Mouse (Mus musculus): ENCODE measurements around the gene Inpp4a. TPM values are rescaled to one million over a fixed set of nuclear protein-coding genes. Genes with fewer than 3 reads are reported as not detected.
A peak's percentile ranks its signal among the peaks of the same experiment; 100 is the strongest.

Inpp4a gene
- total RNA-seq, 2 experiments from 2014 or later: 168 TPM

DNA sequence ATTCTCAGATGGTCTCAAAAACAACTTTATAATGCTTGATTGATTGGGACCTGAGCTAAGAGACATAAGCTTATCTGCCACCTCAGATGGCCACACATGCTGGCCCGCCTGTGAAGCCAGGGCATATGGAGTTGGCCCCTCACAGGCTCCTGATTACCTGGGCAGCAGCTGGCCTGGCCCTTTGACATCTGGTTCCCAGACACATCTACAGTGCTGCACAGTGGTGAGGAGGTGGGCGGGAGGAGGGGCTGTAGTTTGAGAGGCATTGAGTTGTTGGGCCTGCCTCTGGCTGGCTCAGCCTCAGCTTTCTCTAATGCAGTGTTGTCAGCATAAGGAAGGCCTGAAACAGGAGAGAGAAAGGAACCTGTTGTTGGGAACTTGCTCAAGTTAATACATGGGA is 77.1 kb downstream of the Inpp4a start:
- DNase-seq (ENCODE audit: low spot score in 2 of 2): no peak
- Histone ChIP-seq H3K4me3 (no peak overlapping the region), H3K27ac (no peak overlapping the region; the same call in 1 of the 2 replicates)
- no peak for TF ChIP-seq CTCF (conservative IDR thresholded peaks at IDR 0.05)

DNA sequence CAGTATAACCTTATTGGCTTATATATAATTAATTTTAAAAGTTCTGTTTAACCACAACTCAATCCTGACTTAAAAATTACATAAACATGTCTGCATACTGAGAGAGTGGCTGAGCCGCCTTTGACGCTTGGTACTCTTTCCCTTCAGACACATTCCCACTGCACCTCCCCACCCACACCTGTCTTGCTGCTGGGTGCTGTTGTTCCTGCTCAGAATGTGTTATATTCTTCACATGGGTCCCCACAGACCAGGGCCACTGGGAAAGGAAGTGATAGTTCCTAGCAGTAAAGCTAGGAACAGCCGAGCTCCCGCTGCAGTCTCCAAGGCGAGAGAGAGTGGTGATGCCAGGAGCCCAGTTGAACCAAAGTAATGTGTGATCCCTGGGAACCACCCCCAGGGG is 78.4 kb downstream of the Inpp4a start:
- no peak for TF ChIP-seq CTCF (conservative IDR thresholded peaks at IDR 0.05)
- no peak overlapping the region for H3K27ac ChIP-seq
- no peak for DNase-seq (ENCODE audit: low spot score in 2 of 2)
- H3K4me3 ChIP-seq: no peak overlapping the region

DNA sequence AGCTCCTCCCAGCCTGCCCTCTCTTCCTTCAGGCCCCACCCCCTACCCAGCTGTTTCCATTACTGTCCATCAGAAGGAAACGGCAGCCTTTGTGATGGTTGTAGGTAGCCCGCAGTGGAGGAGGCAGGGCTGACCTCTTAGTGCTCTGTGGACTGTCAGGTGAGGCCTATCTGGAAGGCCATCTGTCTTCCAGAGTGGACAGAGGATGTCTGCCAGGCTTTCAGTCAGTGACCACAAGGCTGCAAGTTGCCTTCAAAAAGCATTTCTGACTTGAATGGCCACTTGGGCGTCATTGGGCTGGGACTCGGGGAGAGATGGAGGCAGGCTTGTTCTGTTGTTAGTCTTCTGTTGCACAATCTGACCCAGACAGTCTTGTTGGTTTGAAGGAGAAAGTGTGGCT is 79.9 kb downstream of the Inpp4a start:
- DNase-seq (ENCODE audit: low spot score in 2 of 2): no peak
- no peak overlapping the region for H3K4me3 ChIP-seq
- H3K27ac ChIP-seq: no peak overlapping the region

DNA sequence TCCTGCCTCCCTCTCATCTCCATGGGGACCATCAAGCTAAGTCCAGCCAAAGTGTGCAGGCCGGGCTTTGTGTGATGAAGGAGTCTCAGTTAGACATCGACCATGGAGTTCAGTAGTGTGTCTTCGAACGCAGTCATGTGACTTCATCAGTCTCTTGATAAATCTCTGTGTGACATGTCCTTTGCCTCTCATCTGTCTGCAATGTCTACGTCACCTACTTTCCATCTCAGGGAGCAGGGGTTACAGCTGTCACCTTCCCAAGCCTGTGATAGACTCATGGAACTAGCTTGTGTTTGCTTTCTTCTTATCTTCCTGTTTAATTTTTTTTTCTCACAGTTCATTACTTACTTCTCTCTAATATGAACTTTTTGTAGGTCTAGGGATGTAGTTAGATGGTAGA is 81.2 kb downstream of the Inpp4a start:
- Histone ChIP-seq H3K27ac (no peak overlapping the region), H3K4me3 (no peak overlapping the region)
- no peak for DNase-seq (ENCODE audit: low spot score in 2 of 2)
- TF ChIP-seq CTCF (conservative IDR thresholded peaks at IDR 0.05): no peak

More for the DNA sequence above, 79.9 kb downstream of the Inpp4a start:
- no peak for TF ChIP-seq CTCF (conservative IDR thresholded peaks at IDR 0.05)

DNA sequence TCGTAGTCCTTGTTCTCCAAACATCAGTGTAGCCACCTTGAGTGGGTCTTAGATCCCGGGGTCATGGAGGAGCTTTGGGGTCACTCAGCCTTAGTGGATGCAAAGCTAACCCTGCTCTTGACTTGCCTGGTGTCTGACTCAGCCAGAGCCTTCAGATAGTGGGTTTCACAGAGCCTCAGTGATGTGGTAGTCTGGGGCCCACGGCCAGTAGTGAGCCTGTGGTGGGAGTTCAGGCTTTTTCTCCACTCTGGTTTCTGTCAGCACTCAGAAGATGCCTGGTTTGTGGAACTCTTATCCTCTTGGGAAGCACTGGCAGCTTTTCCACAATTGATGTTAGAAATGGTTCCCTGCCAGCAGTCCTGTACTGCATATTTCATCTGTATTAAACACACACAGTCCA is 84.6 kb downstream of the Inpp4a start:
- Histone ChIP-seq H3K4me3 (no peak overlapping the region), H3K27ac (no peak overlapping the region)
- TF ChIP-seq CTCF (conservative IDR thresholded peaks at IDR 0.05): no peak
- no peak for DNase-seq (ENCODE audit: low spot score in 2 of 2)

DNA sequence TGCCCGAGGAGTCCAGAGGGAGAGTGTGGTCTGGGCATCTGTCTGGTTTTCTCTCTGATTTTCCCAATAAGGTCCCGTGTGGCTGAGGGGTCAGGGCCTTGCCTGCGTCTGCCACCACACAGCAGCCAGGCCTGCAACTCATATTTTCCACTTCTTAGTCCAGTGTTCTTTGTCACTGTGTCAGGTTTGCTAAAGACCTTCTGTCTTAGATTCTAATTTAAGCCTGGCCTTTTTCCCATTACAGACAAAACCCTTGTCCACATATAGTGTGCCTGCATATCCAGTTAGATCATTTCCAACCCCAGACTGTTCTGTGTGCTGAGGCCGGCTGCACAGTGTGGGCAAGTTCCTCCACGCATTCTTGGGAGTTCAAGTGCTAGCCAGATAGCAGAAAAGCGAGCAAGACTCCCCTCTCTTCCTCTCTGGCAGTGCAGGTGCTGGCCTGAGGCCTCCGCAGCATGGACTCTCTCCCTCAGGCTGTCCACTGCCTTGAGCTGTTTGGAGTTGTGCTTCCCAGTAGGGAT is 86.8 kb downstream of the Inpp4a start:
- Histone ChIP-seq H3K27ac (no peak overlapping the region), H3K4me3 (no peak overlapping the region)
- no peak for DNase-seq (ENCODE audit: low spot score in 2 of 2)
- TF ChIP-seq CTCF (conservative IDR thresholded peaks at IDR 0.05): no peak

DNA sequence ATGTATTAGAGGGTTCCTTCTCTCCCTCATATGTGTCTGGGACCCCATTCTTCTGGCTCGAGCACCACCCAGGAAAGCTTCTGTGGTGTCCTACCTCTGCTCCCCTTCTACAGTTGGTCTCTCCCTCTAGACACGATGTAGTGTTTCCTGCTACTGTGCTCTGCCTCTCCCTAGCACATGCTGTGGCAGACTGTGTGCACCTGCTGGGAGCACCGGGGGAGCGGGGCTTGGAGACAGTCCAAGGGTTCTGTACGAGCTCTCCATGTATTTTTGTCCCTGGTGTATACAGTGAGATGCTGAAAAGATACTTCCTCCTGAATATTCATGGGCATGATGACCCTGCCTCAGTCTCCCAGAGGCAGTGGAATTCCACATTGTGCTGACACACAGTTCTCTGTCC is 93.5 kb downstream of the Inpp4a start:
- 0 out of 2 replicates have a peak overlapping the region, but pooled peaks have one; percentile 5 for H3K27ac ChIP-seq
- TF ChIP-seq CTCF (conservative IDR thresholded peaks at IDR 0.05): no peak
- H3K4me3 ChIP-seq: no peak overlapping the region
- DNase-seq (ENCODE audit: low spot score in 2 of 2): peak; percentile 48 to 58

DNA sequence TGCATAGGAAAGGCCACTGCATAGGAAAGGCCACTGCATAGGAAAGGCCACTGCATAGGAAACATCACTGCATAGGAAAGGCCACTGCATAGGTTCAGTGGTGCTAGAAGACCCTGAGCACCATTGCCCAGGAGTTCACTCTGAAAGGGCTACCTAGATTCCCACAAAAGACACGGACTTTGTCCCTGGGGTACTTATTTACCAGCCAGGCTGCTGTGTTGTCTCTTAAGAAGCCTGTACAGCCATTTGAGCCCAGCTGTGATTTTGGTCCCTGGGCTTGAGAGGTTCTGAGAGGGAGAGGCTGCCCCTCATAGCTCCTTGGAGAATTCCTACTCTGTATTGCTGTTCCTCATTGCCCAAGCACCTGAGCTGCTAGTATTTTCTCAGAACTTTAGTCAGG is 96.8 kb downstream of the Inpp4a start:
- no peak for DNase-seq (ENCODE audit: low spot score in 2 of 2)
- no peak for TF ChIP-seq CTCF (conservative IDR thresholded peaks at IDR 0.05)
- no peak overlapping the region for H3K4me3 ChIP-seq
- H3K27ac ChIP-seq: no peak overlapping the region

DNA sequence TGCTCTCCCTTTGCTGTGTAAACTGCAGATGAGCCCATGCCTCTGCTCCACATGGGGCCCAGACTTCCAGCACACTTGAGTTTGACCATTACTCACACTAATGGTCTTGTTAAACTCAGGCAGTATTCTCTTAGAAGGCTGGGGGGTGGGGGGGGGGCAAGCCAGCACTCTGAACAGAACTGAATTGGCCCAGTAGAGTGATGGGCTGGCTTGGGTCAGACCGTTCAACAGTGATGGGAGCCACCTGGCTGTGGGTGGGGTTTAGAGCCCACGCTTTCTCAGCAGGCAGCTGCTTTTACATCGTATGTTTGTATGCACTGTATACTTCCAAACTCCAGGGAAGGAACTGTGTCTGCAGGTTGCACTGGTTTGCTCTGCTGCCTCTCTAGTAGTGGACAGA is 99.3 kb downstream of the Inpp4a start:
- Histone ChIP-seq H3K4me3 (no peak overlapping the region), H3K27ac (peak overlapping the region; percentile 55; the same call in 1 of the 2 replicates)
- no peak for DNase-seq (ENCODE audit: low spot score in 2 of 2)
- no peak for TF ChIP-seq CTCF (conservative IDR thresholded peaks at IDR 0.05)

DNA sequence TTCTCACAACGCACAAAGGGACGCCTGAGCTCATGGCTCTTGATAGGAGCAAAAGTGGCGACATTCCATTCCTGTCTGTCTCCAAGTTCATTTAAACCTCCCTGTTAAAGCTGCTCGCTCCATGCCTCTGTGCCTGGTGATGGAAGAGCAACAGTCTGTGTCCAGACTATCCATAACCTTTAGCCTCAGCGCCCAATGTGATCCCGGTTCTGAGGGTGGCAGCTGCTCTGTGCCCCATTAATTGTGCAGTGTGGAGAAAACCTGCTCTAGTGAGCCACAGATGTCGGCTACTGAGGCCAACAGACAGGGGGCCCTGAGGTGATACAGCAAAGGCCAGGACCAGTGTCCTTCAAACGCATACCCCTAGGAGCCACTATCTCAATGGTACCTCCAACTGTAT is 100.1 kb downstream of the Inpp4a start:
- no peak for TF ChIP-seq CTCF (conservative IDR thresholded peaks at IDR 0.05)
- no peak for DNase-seq (ENCODE audit: low spot score in 2 of 2)

DNA sequence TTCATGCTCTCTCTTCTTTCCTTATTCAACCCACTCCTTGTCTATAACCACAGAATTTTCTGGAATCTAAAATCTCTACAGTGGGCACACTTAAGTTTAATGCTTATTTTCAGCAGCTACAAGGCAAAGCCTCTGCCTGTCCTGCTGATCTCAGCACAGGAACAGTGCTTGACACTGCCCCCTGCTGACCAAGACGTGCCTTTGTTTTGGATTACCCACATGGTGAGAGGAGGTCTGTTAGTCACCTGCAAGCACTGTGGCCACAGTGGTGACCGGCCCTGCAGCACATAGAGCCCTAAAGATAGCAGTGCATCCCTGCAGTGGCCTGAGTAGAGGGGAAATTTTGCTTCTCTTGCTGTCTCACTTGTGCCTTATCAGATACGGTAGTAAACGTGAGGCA is 102.0 kb downstream of the Inpp4a start:
- peak; percentile 85 for TF ChIP-seq CTCF (conservative IDR thresholded peaks at IDR 0.05)
- DNase-seq (ENCODE audit: low spot score in 2 of 2): peak; percentile 51 to 60
- H3K27ac ChIP-seq: no peak overlapping the region
- H3K4me3 ChIP-seq: no peak overlapping the region

More for the DNA sequence above, 100.1 kb downstream of the Inpp4a start:
- Histone ChIP-seq H3K4me3 (no peak overlapping the region), H3K27ac (peak overlapping the region; percentile 55; the same call in 1 of the 2 replicates)

DNA sequence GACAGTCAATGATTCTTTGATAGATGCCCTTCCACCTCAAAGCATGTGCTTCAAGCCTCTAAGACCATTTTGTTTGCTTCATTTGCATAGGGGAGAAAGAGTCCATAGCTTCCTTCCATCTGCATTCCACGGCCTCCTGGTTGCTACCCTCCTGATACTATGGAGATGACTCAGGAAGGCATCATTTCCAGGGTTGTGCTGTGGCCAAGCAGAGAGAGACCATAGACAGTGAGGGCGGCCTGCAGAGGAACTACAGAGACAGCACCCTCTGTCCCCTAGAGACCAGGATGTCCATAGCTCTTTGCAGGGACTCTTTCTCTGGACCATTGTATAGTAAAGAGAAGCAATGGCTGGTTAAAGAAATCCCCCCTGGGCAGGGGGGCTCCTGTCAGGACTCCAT is 105.5 kb downstream of the Inpp4a start:
- no peak for DNase-seq (ENCODE audit: low spot score in 2 of 2)
- no peak overlapping the region for H3K4me3 ChIP-seq
- peak overlapping the region; percentile 46; the same call in 1 of the 2 replicates for H3K27ac ChIP-seq
- TF ChIP-seq CTCF (conservative IDR thresholded peaks at IDR 0.05): no peak

DNA sequence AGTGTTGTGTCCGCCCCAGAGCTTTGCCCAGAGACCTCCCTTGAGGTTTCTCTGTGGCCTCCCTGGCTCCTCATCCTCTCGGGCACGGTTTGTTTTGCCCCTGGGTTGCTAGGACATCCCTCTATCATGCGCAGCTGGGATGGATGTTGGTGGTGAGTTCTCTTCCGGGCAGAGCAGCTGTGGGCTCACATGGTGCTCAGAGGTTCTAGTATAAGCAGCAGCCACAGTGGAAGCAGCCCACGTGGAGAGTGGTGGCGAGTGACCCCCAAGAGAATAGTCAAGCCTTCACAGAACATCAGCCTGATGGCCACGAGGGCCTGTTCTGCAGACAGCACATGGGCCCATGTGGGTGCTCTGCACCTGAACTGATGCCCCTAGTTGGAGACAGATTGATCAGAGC is 107.6 kb downstream of the Inpp4a start:
- Histone ChIP-seq H3K4me3 (no peak overlapping the region), H3K27ac (no peak overlapping the region)
- no peak for DNase-seq (ENCODE audit: low spot score in 2 of 2)
- TF ChIP-seq CTCF (conservative IDR thresholded peaks at IDR 0.05): no peak

DNA sequence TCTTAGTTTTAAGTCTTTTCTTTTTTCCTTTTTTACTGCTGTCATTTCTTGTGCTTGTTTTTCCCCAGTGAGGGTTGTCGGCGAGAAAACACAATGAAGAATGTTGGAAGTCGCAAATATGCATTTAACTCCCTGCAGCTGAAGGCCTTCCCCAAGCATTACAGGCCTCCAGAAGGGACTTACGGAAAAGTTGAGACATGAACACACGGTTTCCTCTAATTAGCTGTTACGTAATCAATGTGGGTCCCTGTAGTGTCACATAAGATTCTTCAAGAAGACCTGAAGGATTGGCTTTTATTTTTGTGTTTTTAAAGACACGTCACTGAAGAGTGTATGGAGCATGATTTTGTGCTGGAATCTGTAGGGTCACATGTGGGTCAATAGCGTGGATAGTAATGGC is 108.4 kb downstream of the Inpp4a start:
- DNase-seq (ENCODE audit: low spot score in 2 of 2): no peak
- no peak overlapping the region for H3K27ac ChIP-seq
- TF ChIP-seq CTCF (conservative IDR thresholded peaks at IDR 0.05): no peak
- H3K4me3 ChIP-seq: no peak overlapping the region

DNA sequence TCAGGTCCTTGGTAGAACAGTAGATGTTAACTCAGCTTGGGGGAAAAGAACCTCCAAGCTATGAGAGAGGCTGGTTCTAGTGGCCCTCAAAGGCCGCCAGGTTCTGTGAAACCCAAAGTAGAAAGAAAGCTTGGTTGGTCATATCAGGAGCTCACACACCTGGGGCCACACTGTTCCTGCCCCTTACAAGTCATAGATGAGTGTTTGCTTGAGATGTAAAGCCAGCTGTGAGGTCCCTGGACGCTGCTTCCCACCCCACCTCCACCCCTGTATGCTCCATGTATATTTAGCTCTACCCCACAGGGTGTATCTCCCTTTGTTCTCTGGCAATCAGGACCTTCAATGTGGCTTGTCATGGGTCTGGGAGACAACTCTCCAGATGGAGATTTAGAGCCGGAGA is 109.0 kb downstream of the Inpp4a start:
- DNase-seq (ENCODE audit: low spot score in 2 of 2): no peak
- Histone ChIP-seq H3K4me3 (no peak overlapping the region), H3K27ac (no peak overlapping the region)
- no peak for TF ChIP-seq CTCF (conservative IDR thresholded peaks at IDR 0.05)

Measured in layer of hippocampus, adult 2 months (tissue).